Mouse (Mus musculus) embryo, embryonic 11.5 days (tissue): ENCODE measurements around the gene Tmem199.
A peak's percentile ranks its signal among the peaks of the same experiment; 100 is the strongest.

Source experiments
- DNase-seq: peaks from one replicate; pipeline ENCODE4 v3.0.0-alpha.2; 2012; ENCODE audit warnings: low read depth, low spot score

The Tmem199 gene

DNA sequence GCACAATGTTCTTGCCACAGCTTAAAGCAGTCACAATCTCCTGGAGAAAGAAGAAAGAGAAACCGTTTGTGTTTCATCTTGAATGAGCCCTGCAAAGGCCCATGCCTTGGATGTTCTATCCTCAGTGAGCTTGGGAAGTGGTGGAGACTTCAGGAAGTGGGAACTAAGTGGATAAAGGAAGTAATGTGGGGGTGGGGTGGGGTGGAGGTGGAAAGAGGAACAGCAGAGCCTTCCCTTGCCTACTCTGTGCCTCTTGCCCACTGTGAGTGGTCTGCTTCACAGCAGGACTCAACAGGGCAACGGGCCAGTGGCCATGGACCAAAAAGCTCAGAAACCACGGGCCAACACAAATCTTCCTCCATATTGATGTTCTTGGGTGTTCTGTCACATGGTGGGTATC, 36.7 kb downstream of the Tmem199 start:
- no peak for DNase-seq

GRCm38 (mm10) chr11:78471326-78472103, 40.5 kb downstream of the Tmem199 start:
- no peak for DNase-seq

DNA sequence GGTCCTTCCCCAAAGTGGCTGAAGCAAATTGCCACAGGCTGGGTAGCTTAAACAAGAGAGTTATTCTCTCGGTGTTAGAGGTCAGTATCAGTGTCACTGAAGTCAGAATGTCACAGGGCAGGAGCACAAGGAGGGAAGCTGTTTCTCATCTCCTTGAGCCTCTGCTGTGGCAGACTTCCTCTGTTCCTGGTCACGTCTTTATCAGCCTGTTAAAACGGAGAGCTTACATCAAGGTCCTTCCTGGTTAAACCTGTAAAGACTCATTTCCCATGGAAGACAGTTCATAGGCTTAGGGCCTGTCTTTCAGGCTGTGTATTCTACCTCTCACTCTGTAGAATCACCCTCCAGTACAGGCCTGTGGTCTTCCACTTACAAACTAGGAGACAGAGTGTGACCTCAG, 44.0 kb downstream of the Tmem199 start:
- no peak for DNase-seq

- no peak for DNase-seq
These were observed 44.5 kb downstream of the Tmem199 start for GRCm38 (mm10) chr11:78467515-78467914.

DNA sequence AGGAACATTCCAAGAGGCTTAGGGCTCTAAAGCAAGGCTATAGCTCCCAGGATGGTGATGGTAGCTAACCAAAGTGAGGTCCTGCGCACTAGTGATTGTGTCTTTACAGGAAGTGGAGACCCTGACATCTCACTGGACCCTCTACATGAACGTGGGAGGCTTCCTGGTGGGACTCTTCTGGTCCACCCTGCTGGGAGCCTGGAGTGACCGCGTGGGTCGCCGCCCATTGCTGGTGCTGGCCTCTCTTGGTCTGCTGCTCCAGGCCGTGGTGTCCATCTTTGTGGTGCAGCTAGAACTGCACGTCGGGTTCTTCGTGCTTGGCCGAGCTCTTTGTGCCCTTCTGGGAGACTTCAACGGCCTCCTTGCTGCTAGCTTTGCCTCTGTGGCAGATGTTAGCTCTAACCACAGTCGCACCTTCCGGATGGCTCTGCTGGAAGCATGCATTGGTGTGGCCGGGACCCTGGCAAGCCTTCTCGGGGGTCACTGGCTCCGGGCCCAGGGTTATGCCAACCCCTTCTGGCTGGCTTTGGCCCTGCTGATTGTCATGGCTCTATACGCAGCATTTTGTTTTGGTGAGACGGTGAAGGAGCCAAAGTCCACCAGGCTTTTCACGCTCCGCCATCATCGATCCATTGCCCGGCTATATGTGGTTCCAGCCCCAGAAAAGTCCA, 45.6 kb downstream of the Tmem199 start:
- no peak for DNase-seq

DNA sequence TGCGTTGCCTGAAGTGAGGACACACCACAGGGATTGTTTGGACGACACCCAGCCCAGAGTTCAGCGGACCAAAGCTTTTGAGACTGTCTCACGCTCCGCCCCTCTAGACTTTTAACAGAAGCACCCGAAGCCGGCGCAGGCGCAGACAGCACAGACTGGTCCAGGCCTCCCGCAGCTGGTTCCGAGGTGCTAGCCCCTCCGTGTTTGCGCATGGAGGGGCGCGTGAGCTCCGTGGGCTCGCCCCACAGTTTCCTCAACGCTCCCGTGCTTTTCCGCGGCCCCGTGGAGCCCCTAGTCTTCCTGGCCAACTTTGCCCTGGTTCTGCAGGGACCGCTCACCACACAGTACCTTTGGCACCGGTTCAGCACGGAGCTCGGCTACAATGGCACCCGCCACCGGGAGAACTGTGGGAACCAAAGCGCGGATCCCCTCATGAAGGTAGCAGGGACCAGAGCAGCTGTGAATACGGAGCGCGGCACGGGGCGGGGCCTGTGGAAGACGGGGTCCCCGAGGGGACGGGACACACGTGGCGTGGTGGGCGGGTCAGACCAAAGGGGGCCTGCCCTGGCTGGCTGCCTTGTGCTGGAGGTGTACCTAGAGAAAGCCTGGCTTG, 46.3 kb downstream of the Tmem199 start, which contains the start of gene Slc46a1:
Gene Slc46a1 (plus strand): TSS at position 130 of the 613 bp plus-strand sequence.
- DNase-seq, result peak; percentile 75

GRCm38 (mm10) chr11:78465116-78465515, 46.9 kb downstream of the Tmem199 start:
- DNase-seq, result no peak

- DNase-seq, result no peak
These were observed 48.5 kb downstream of the Tmem199 start for GRCm38 (mm10) chr11:78463286-78464036.

- no peak for DNase-seq
These were observed 49.3 kb downstream of the Tmem199 start for GRCm38 (mm10) chr11:78462669-78463068.

- DNase-seq, result no peak
These were observed 50.1 kb downstream of the Tmem199 start for GRCm38 (mm10) chr11:78461894-78462293.

DNA sequence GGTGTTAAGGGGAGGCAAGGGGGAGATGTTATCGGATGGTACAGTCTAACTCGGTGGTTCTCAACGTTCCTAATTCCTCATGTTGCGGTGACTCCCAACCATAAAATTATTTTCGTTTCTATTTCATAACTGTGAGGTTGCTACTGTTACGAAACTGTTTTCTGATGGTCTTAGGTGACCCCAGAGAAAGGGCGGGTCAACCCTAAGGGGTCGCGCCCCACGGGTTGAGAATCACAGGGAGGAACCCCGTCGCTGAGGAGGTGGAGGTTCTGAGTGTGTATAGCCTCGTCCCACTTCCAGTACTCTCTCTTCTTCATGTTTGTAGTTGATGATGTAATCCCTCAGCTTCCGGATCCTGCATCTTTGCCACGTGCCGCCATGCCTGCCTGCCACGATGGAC, 53.2 kb downstream of the Tmem199 start:
- DNase-seq, result no peak
